30 mouse cellular contexts compared by ENCODE assay signal in genomic region chr10:25375036-25375435, GRCm38 (mm10).
"Had no signal": no experiment of that assay in that cellular context is flagged by ENCODE, and none has a peak within 500 bp of the region (broad histone marks: within the 10 kb centered on the region; RNA-seq: fewer than 3 reads in every experiment).

No protein-coding gene starts in this region.

- H3K9me3 ChIP-seq: limb, embryonic 10.5 days; limb, embryonic 12.5 days; limb, embryonic 13.5 days; limb, embryonic 15.5 days; liver, embryonic 12.5 days; liver, embryonic 13.5 days; liver, embryonic 15.5 days; lung, embryonic 15.5 days; megakaryocyte, embryonic 14.5 days; midbrain, embryonic 10.5 days; midbrain, embryonic 12.5 days; midbrain, embryonic 13.5 days; midbrain, embryonic 15.5 days had no signal

- H3K4me3 ChIP-seq: left cerebral cortex, adult 2 months; limb, embryonic 10.5 days; limb, embryonic 12.5 days; limb, embryonic 13.5 days; limb, embryonic 15.5 days; liver, embryonic 12.5 days; liver, embryonic 13.5 days; liver, embryonic 15.5 days; lung, embryonic 15.5 days; megakaryocyte, embryonic 14.5 days; midbrain, embryonic 10.5 days; midbrain, embryonic 12.5 days; midbrain, embryonic 13.5 days; midbrain, embryonic 15.5 days; myocyte had no signal

- H3K27ac ChIP-seq: left cerebral cortex, adult 2 months; limb, embryonic 13.5 days; limb, embryonic 15.5 days; liver, embryonic 12.5 days; liver, embryonic 13.5 days; liver, embryonic 14.5 days; liver, embryonic 15.5 days; lung, embryonic 15.5 days; macrophage; midbrain, embryonic 10.5 days; midbrain, embryonic 12.5 days; midbrain, embryonic 13.5 days; midbrain, embryonic 15.5 days had no signal

- DNase-seq: left cerebral cortex, postnatal 4 days; liver; liver, embryonic 13.5 days; liver, postnatal 0 days; lung, adult 2 months; lung, postnatal 10 days; lung, postnatal 14 days; lung, postnatal 36 days; lung, postnatal 4 days; midbrain, embryonic 14.5 days had no signal

- H3K9ac ChIP-seq: limb, embryonic 12.5 days; limb, embryonic 13.5 days; limb, embryonic 15.5 days; liver, embryonic 12.5 days; liver, embryonic 13.5 days; liver, embryonic 14.5 days; liver, embryonic 15.5 days; liver, postnatal 0 days; lung, embryonic 15.5 days; midbrain, embryonic 12.5 days; midbrain, embryonic 13.5 days; midbrain, embryonic 15.5 days had no signal

- H3K27me3 ChIP-seq: limb, embryonic 12.5 days; limb, embryonic 13.5 days; limb, embryonic 15.5 days; liver, embryonic 12.5 days; liver, embryonic 13.5 days; liver, embryonic 15.5 days; lung, embryonic 15.5 days; megakaryocyte, embryonic 14.5 days; midbrain, embryonic 12.5 days; midbrain, embryonic 13.5 days; midbrain, embryonic 15.5 days had no signal

- ATAC-seq: liver, embryonic 12.5 days; liver, postnatal 0 days; lung, postnatal 0 days; midbrain, embryonic 13.5 days; midbrain, embryonic 15.5 days; midbrain, embryonic 16.5 days had no signal

- H3K4me2 ChIP-seq: limb, embryonic 12.5 days; limb, embryonic 13.5 days; limb, embryonic 15.5 days; liver, embryonic 11.5 days; liver, embryonic 12.5 days; liver, embryonic 13.5 days; liver, embryonic 15.5 days; lung, embryonic 15.5 days; midbrain, embryonic 11.5 days; midbrain, embryonic 12.5 days; midbrain, embryonic 13.5 days; midbrain, embryonic 15.5 days had no signal

- H3K36me3 ChIP-seq: liver, embryonic 12.5 days; liver, embryonic 15.5 days; midbrain, embryonic 12.5 days; midbrain, embryonic 13.5 days; midbrain, embryonic 15.5 days had no signal
